Mouse (Mus musculus) heart, embryonic 12.5 days (tissue): Measurements from ENCODE around the gene Slc38a7. TPM values are rescaled to one million over a fixed set of nuclear protein-coding genes. Genes with fewer than 3 reads are reported as not detected.

ENCODE experiments used
- ATAC-seq: fragments of 200-750 bp; cut with Nextera tagmentation; 2 replicates; pipeline ENCODE4 v1.8.0; 2017; ENCODE audit warnings: moderate TSS enrichment, moderate library complexity; ENCODE audit not compliant: insufficient number of reproducible peaks, low FRiP score
- H3K27ac ChIP-seq: fragments of 300-500 bp; sonication (generic); 2 replicates; pipeline ENCODE4 v1.5.1; 2016; ENCODE audit warnings: mild to moderate bottlenecking, moderate library complexity; ENCODE audit not compliant: poor library complexity, severe bottlenecking
- H3K27me3 ChIP-seq: fragments of 300-500 bp; sonication (generic); replicated peaks from 2 replicates; pipeline ENCODE4 v1.6.1; 2016; ENCODE audit warnings: mild to moderate bottlenecking, moderate library complexity
- H3K36me3 ChIP-seq: fragments of 300-500 bp; sonication (generic); 2 replicates; pipeline ENCODE4 v1.6.1; 2016; ENCODE audit warnings: mild to moderate bottlenecking, moderate library complexity
- H3K4me1 ChIP-seq: fragments of 300-500 bp; sonication (generic); replicated peaks from 2 replicates; pipeline ENCODE4 v1.6.1; 2016; ENCODE audit warnings: mild to moderate bottlenecking
- H3K4me2 ChIP-seq: fragments of 300-500 bp; sonication (generic); 2 replicates; pipeline ENCODE4 v1.6.1; 2016; ENCODE audit warnings: mild to moderate bottlenecking, moderate library complexity
- H3K4me3 ChIP-seq: fragments of 300-500 bp; sonication (generic); 2 replicates; pipeline ENCODE4 v1.5.1; 2016; ENCODE audit warnings: mild to moderate bottlenecking
- H3K9ac ChIP-seq: fragments of 300-500 bp; sonication (generic); 2 replicates; pipeline ENCODE4 v1.6.1; 2016; ENCODE audit warnings: mild to moderate bottlenecking, moderate library complexity
- H3K9me3 ChIP-seq: fragments of 300-500 bp; sonication (generic); replicated peaks from 2 replicates; pipeline ENCODE4 v1.6.1; 2016; ENCODE audit warnings: mild to moderate bottlenecking, moderate library complexity
- WGBS: fragments of 180-500 bp; shearing (Covaris S2); methylation state at CpG from one replicate; pipeline ENCODE4 v1.1.7; 2016; 5-methylcytosine and 5-hydroxymethylcytosine counted together
- polyA plus RNA-seq: library from polyadenylated mRNA; unstranded; fragments of >200 nt; fragmentation: Nextera tagmentation; extraction: Ambion mirVana; gene quantifications from 2 replicates; pipeline ENCODE4 v1.2.1, GENCODE M21; 2016

The Slc38a7 gene
- polyA plus RNA-seq, 1 experiment from 2014 or later, result 12.4 TPM

- Histone ChIP-seq H3K4me2 (no peak overlapping the region), H3K27ac (peak overlapping the region; percentile 54; the same call in 1 of the 2 replicates), H3K4me3 (no peak overlapping the region), H3K4me1 (peaks cover 23% of the 10 kb centered on the region), H3K9me3 (no peaks in the 10 kb centered on the region), H3K27me3 (no peaks in the 10 kb centered on the region), H3K36me3 (no peaks in the 10 kb centered on the region), H3K9ac (no peak overlapping the region)
- 22% methylated on average over 3 of the region's 3 CpGs for WGBS
- peak; percentile 50; the same call in 1 of the 2 replicates for ATAC-seq
Observed at GRCm38 (mm10) chr8:95822699-95823098, 30.6 kb downstream of the Slc38a7 start.

GRCm38 (mm10) chr8:95822096-95822495, 31.2 kb downstream of the Slc38a7 start:
- H3K4me1 ChIP-seq, result peaks cover 26% of the 10 kb centered on the region
- WGBS, result 88% methylated on average over 5 of the region's 5 CpGs
- no peak for ATAC-seq
- no peak overlapping the region for H3K4me2 ChIP-seq
- peak overlapping the region; percentile 54; the same call in 1 of the 2 replicates for H3K27ac ChIP-seq
- no peaks in the 10 kb centered on the region for H3K9me3 ChIP-seq
- H3K9ac ChIP-seq, result no peak overlapping the region
- no peaks in the 10 kb centered on the region for H3K36me3 ChIP-seq
- no peaks in the 10 kb centered on the region for H3K27me3 ChIP-seq
- H3K4me3 ChIP-seq, result no peak overlapping the region

- WGBS, result 78% methylated on average over 6 of the region's 6 CpGs
- H3K9me3 ChIP-seq, result no peaks in the 10 kb centered on the region
- no peak overlapping the region for H3K4me2 ChIP-seq
- peaks cover 34% of the 10 kb centered on the region for H3K4me1 ChIP-seq
- no peak for ATAC-seq
- no peak overlapping the region for H3K4me3 ChIP-seq
- H3K27me3 ChIP-seq, result no peaks in the 10 kb centered on the region
- no peak overlapping the region for H3K9ac ChIP-seq
- no peak overlapping the region for H3K27ac ChIP-seq
- H3K36me3 ChIP-seq, result no peaks in the 10 kb centered on the region
Observed at GRCm38 (mm10) chr8:95821266-95821665, 32.1 kb downstream of the Slc38a7 start.

GRCm38 (mm10) chr8:95818211-95818610, 35.1 kb downstream of the Slc38a7 start:
- Histone ChIP-seq H3K4me1 (peaks cover 37% of the 10 kb centered on the region), H3K27me3 (no peaks in the 10 kb centered on the region), H3K27ac (peak overlapping the region; percentile 91), H3K36me3 (no peaks in the 10 kb centered on the region), H3K4me3 (no peak overlapping the region), H3K9me3 (no peaks in the 10 kb centered on the region), H3K9ac (no peak overlapping the region; the same call in 1 of the 2 replicates), H3K4me2 (peak overlapping the region; percentile 47)
- 21% methylated on average over 1 of the region's 1 CpGs for WGBS
- ATAC-seq, result 0 out of 2 replicates have a peak, but pooled peaks have one; percentile 58

- Histone ChIP-seq H3K9me3 (no peaks in the 10 kb centered on the region), H3K27me3 (no peaks in the 10 kb centered on the region), H3K4me2 (peak overlapping the region; percentile 47), H3K36me3 (no peaks in the 10 kb centered on the region), H3K27ac (peak overlapping the region; percentile 91), H3K4me1 (peaks cover 34% of the 10 kb centered on the region), H3K9ac (peak overlapping the region; percentile 0; the same call in 1 of the 2 replicates), H3K4me3 (no peak overlapping the region)
- WGBS, result 55% methylated on average over 3 of the region's 3 CpGs
- ATAC-seq, result no peak
Observed at GRCm38 (mm10) chr8:95817597-95817996, 35.7 kb downstream of the Slc38a7 start.

GRCm38 (mm10) chr8:95816044-95816708, 37.2 kb downstream of the Slc38a7 start:
- H3K36me3 ChIP-seq, result no peaks in the 10 kb centered on the region
- peak overlapping the region; percentile 60; the same call in 1 of the 2 replicates for H3K27ac ChIP-seq
- no peak overlapping the region; the same call in 1 of the 2 replicates for H3K4me2 ChIP-seq
- H3K9ac ChIP-seq, result no peak overlapping the region
- 42% methylated on average over 6 of the region's 6 CpGs for WGBS
- H3K27me3 ChIP-seq, result no peaks in the 10 kb centered on the region
- no peaks in the 10 kb centered on the region for H3K9me3 ChIP-seq
- no peak overlapping the region for H3K4me3 ChIP-seq
- H3K4me1 ChIP-seq, result peaks cover 38% of the 10 kb centered on the region
- ATAC-seq, result no peak

- no peak for ATAC-seq
- Histone ChIP-seq H3K4me1 (peaks cover 32% of the 10 kb centered on the region), H3K4me2 (peak overlapping the region; percentile 21), H3K27me3 (no peaks in the 10 kb centered on the region), H3K4me3 (no peak overlapping the region), H3K36me3 (no peaks in the 10 kb centered on the region), H3K9me3 (no peaks in the 10 kb centered on the region), H3K9ac (no peak overlapping the region), H3K27ac (peak overlapping the region; percentile 93)
- 15% methylated on average over 3 of the region's 3 CpGs for WGBS
Observed at GRCm38 (mm10) chr8:95810184-95810591, 43.2 kb downstream of the Slc38a7 start.

GRCm38 (mm10) chr8:95809116-95809515, 44.2 kb downstream of the Slc38a7 start:
- Histone ChIP-seq H3K4me3 (no peak overlapping the region), H3K27me3 (no peaks in the 10 kb centered on the region), H3K9ac (no peak overlapping the region), H3K9me3 (no peaks in the 10 kb centered on the region), H3K36me3 (0 out of 2 replicates have a peak, but pooled peaks cover 4% of the 10 kb centered on the region), H3K27ac (peak overlapping the region; percentile 93; the same call in 1 of the 2 replicates), H3K4me1 (peaks cover 42% of the 10 kb centered on the region), H3K4me2 (no peak overlapping the region)
- ATAC-seq, result no peak
- WGBS, result 85% methylated on average over 5 of the region's 5 CpGs

GRCm38 (mm10) chr8:95808631-95809030, 44.7 kb downstream of the Slc38a7 start:
- no peak overlapping the region for H3K4me3 ChIP-seq
- 0 out of 2 replicates have a peak, but pooled peaks cover 4% of the 10 kb centered on the region for H3K36me3 ChIP-seq
- no peak overlapping the region for H3K9ac ChIP-seq
- no peak overlapping the region for H3K4me2 ChIP-seq
- no peaks in the 10 kb centered on the region for H3K9me3 ChIP-seq
- ATAC-seq, result no peak
- H3K27ac ChIP-seq, result no peak overlapping the region
- peaks cover 47% of the 10 kb centered on the region for H3K4me1 ChIP-seq
- WGBS, result 88% methylated on average over 4 of the region's 4 CpGs
- no peaks in the 10 kb centered on the region for H3K27me3 ChIP-seq

GRCm38 (mm10) chr8:95807861-95808260, 45.5 kb downstream of the Slc38a7 start:
- under 1% methylated on average over 20 of the region's 20 CpGs for WGBS

GRCm38 (mm10) chr8:95807331-95807843, 46.0 kb downstream of the Slc38a7 start, which contains the start of gene Cnot1:
Cnot1 (minus strand) TSS chr8:95807464.
- Histone ChIP-seq H3K27me3 (no peaks in the 10 kb centered on the region), H3K4me3 (peak within 1 kb of the TSS; percentile 78), H3K36me3 (0 out of 2 replicates have a peak, but pooled peaks cover 5% of the 10 kb centered on the region), H3K4me1 (peaks cover 51% of the 10 kb centered on the region), H3K4me2 (peak within 1 kb of the TSS; percentile 97), H3K9ac (peak within 1 kb of the TSS; percentile 95), H3K27ac (peak within 1 kb of the TSS; percentile 94), H3K9me3 (no peaks in the 10 kb centered on the region)
- under 1% methylated on average over 44 of the region's 44 CpGs for WGBS
- peak; percentile 94 for ATAC-seq

More at GRCm38 (mm10) chr8:95807861-95808260, 45.5 kb downstream of the Slc38a7 start:
- Histone ChIP-seq H3K27ac (peak overlapping the region; percentile 94), H3K27me3 (no peaks in the 10 kb centered on the region), H3K4me2 (peak overlapping the region; percentile 70), H3K9ac (peak overlapping the region; percentile 95), H3K4me1 (peaks cover 50% of the 10 kb centered on the region), H3K36me3 (0 out of 2 replicates have a peak, but pooled peaks cover 4% of the 10 kb centered on the region), H3K4me3 (peak overlapping the region; percentile 78), H3K9me3 (no peaks in the 10 kb centered on the region)
- ATAC-seq, result peak; percentile 90
